ENCODE assay signal across 14 mouse cellular contexts in the genomic region with DNA sequence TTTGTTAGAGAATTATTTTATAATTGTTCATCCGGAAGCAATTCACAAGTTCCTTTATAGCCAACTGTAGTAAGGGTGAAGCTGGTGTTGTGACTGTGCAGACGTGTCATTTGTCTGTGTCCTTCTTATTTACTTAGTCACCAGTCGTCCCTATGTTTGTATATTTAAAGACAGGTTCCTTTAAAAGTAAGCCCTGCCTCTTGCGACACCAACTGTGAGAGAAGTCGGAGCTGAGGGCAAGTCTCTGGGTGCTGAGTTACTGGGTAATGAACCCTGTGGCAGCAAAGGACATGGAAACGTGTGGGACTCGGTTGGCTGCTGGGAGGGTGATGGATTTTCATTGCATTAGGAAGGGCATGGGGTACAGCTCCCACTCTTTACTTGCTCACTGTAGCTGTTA.
DNase-seq lines count a peak whose midpoint lies in the region; ATAC-seq and TF ChIP-seq lines count a peak whose summit lies in the region.
"Had no signal": no experiment of that assay in that cellular context is flagged by ENCODE, and none has a peak within 500 bp of the region (broad histone marks: within the 10 kb centered on the region; RNA-seq: fewer than 3 reads in every experiment).

No protein-coding gene starts in this region.

- ATAC-seq in kidney, embryonic 16.5 days (ENCODE audit: low FRiP score, low TSS enrichment): no peak
- ATAC-seq in G1E (ENCODE audit: extremely low read depth, insufficient number of reproducible peaks, low FRiP score, poor library complexity, severe bottlenecking): peak; percentile 38; the same call in 1 of the 2 replicates
- no peak for ATAC-seq in neural tube, embryonic 15.5 days (ENCODE audit: low FRiP score)
- ATAC-seq: inflammation-experienced regulatory T-cells, adult 6 months; midbrain, embryonic 16.5 days had no signal

- no peak overlapping the region for H3K4me2 ChIP-seq in kidney, embryonic 16.5 days (replicated peaks; ENCODE audit: low read depth, low read length)
- no peak overlapping the region for H3K4me2 ChIP-seq in neural tube, embryonic 15.5 days
- H3K4me2 ChIP-seq: lung, embryonic 14.5 days had no signal

- H3K9ac ChIP-seq in kidney, embryonic 16.5 days (replicated peaks; ENCODE audit: low read length): no peak overlapping the region
- H3K9ac ChIP-seq in neural tube, embryonic 15.5 days (replicated peaks): no peak overlapping the region
- H3K9ac ChIP-seq: lung, embryonic 14.5 days; stomach, embryonic 15.5 days had no signal

- WGBS in kidney, embryonic 16.5 days: 37% methylated on average over 7 of the region's 7 CpGs
- WGBS in neural tube, embryonic 15.5 days: 62% methylated on average over 7 of the region's 7 CpGs

- TF ChIP-seq CTCF in G1E (IDR thresholded peaks at IDR 0.05; ENCODE audit: low read depth, low read length): no peak

- no peak overlapping the region for H3K27ac ChIP-seq in kidney, embryonic 16.5 days (ENCODE audit: low read length)
- no peak overlapping the region for H3K27ac ChIP-seq in neural tube, embryonic 15.5 days (replicated peaks)
- H3K27ac ChIP-seq: stomach, embryonic 15.5 days had no signal

- H3K9me3 ChIP-seq in kidney, embryonic 16.5 days (ENCODE audit: low read length): no peaks in the 10 kb centered on the region
- no peaks in the 10 kb centered on the region for H3K9me3 ChIP-seq in G1E (replicated peaks)
- H3K9me3 ChIP-seq in neural tube, embryonic 15.5 days (replicated peaks): no peaks in the 10 kb centered on the region
- H3K9me3 ChIP-seq: stomach, embryonic 15.5 days had no signal

- no peaks in the 10 kb centered on the region for H3K27me3 ChIP-seq in kidney, embryonic 16.5 days (ENCODE audit: insufficient read depth, low read length)
- H3K27me3 ChIP-seq in G1E (ENCODE audit: insufficient read depth, low read length): peaks cover 6% of the 10 kb centered on the region; the same call in 1 of the 2 replicates
- H3K27me3 ChIP-seq in neural tube, embryonic 15.5 days (replicated peaks): no peaks in the 10 kb centered on the region
- H3K27me3 ChIP-seq: stomach, embryonic 15.5 days had no signal

- DNase-seq in kidney, postnatal 14 days: peak; percentile 25
- DNase-seq in 416B (ENCODE audit: low read depth) (peak; percentile 77), G1E (ENCODE audit: low spot score) (no peak)
- DNase-seq in kidney, postnatal 25 days: peak; percentile 43 to 68
- no peak for DNase-seq in frontal cortex, postnatal 10 days (ENCODE audit: low spot score in 2 of 2)
- DNase-seq: heart, postnatal 4 days; lung, embryonic 14.5 days; right cerebral cortex, postnatal 25 days had no signal

- no peaks in the 10 kb centered on the region for H3K36me3 ChIP-seq in kidney, embryonic 16.5 days (ENCODE audit: insufficient read depth, low read length)
- peaks cover 19% of the 10 kb centered on the region for H3K36me3 ChIP-seq in G1E (replicated peaks)
- H3K36me3 ChIP-seq in neural tube, embryonic 15.5 days: no peaks in the 10 kb centered on the region
- H3K36me3 ChIP-seq: stomach, embryonic 15.5 days had no signal

- H3K4me3 ChIP-seq in kidney, embryonic 16.5 days (ENCODE audit: low read length): no peak overlapping the region
- no peak overlapping the region for H3K4me3 ChIP-seq in G1E (ENCODE audit: low read depth, low read length)
- H3K4me3 ChIP-seq in neural tube, embryonic 15.5 days (replicated peaks): no peak overlapping the region
- H3K4me3 ChIP-seq: erythroblast, embryonic 14.5 days; stomach, embryonic 15.5 days had no signal

- peaks cover 45% of the 10 kb centered on the region for H3K4me1 ChIP-seq in kidney, embryonic 16.5 days (ENCODE audit: insufficient read depth, low read length)
- H3K4me1 ChIP-seq in G1E (ENCODE audit: insufficient read depth, low read depth, low read length): no peaks in the 10 kb centered on the region
- peaks cover 42% of the 10 kb centered on the region for H3K4me1 ChIP-seq in neural tube, embryonic 15.5 days

Comparison
In these comparisons a context has a peak if more than half of its experiments do, and no peak if none do; other contexts are left out.
1. DNase-seq: peak in kidney, postnatal 14 days (single experiment), 416B (single experiment) and kidney, postnatal 25 days (2 of 2); none in G1E (single experiment) and frontal cortex, postnatal 10 days (0 of 2).